Mouse (Mus musculus) skeletal muscle tissue, adult 2 months (tissue): ENCODE data around the gene Stard3.

Experiments
- DNase-seq: peaks from one replicate; pipeline ENCODE4 v3.0.0-alpha.2; 2012; ENCODE audit warnings: low read depth, low spot score

Gene Stard3

DNA sequence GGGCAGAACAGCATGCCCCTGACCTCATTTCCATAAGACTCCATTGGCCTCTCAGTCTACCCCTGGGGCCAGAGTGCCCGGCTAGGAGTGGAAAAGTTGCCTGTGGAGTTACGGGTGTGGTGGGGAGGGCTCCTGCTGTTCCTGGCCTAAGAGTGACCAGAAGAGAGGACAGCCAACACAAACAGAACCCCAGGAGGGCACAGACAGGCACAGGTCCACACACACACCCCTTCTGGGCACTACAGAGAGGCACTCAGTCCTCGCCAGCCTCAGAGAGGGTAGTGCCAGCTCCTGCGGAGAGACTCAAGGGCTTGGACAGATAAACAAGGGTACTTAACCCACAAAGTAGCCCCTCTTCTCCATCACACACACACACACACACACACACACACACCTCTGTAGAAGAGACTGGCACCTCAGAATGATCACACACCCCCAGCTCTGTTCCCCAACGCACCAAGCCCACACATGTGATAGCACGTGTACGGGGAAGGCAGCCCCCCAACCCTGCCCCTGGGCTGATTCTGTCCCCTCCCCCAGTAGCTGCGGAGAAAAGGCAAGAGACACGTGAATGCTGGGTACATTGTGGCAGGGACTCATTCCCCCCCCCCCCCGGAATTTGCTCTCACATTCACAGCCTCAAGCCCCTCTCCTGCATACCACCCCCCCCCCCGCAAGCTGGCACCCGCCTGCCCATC, 10.6 kb upstream of the Stard3 start:
- DNase-seq, result no peak

DNA sequence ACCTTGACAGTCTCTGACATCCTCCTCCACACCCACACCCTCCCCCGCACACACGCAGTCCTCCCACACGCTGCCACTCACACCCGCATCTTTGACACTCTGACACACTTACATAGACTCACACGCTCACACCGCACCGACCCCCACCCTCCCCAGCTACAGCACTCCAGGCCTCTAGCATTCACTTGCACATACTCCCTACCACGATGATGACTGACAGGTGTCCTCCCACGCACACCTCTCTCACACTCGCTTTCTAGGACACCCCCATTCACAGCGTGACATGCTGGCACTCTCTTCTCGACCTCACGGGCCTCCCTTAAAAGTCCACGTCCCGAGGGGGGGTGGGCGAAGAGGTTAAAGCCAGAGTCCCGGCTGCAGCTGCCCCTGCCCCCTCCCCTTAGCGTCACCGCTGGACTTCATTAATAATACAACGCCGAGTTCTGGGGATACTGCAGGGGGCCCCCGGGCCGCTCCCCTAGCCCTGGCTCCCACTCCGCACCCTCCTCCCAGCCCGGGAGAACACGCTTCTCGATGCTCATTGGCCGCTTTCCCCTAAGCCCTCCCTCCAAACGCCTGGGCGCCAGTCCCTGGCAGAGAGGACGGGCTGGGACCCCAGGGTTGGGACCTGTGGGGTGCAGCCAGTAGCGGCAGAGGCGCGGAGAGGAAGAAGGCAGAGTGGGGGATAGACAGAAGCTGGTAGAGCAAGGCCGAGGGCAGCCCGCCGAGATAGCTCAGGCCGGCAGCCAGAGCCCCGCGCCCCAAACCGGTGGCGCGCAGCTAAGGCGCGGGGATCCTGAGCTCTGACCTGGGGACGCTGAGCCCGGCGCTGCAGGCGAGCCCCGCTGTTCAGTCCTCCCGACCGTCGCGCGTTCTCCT, 9.8 kb upstream of the Stard3 start, which contains the start of gene Ppp1r1b:
Gene Ppp1r1b, plus strand, starts transcription at position 322 of the 879 bp plus-strand sequence.
- DNase-seq, result no peak

DNA sequence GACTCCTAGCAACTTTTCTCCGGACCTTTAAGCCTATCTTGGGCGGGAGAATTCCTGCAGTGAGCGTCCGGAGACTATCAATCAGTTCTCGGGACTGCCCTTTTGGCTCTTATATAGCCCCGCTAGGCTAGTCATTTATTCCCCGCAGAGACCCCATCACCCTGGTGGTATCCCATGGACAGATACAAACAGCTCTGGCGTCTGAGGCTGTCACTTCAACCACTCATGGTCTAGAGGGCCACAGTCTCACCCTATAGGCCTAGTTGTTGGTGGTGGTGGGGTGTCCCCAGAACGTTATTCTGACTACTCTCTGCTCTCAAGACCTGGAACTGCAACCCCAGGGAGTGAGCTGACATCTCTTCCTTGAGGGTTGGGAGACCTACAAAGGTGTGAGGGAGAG, 8.9 kb upstream of the Stard3 start:
- no peak for DNase-seq

GRCm38 (mm10) chr11:98352272-98352990, 5.7 kb upstream of the Stard3 start:
- no peak for DNase-seq

DNA sequence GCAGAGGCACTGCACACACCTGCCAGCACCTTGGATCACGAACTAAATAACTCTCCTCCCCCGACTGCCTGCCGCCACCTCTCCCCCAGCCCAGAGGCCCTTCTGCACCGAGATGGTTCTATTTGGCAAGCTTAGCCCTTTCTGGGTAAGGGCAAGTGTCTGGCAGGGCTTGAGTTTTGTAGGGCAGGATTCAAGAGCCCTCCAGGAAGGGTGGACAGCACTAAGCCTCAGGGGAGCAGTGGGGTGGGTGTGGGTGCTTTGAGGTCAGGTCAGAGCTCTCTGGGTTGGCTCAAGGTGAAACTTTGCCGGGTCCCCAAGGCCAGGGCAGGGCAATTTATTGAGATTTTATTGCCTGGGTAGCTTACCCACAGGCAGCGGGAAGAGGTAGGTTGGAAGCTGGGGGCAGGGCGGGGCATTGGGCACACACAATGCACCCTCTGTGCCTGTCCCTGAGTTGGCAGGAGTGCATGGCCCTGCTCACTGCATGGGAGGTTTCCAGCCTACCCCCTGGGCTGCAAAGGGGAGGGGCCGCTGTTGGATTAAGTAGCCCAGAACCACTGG, 4.4 kb upstream of the Stard3 start:
- DNase-seq, result no peak

GRCm38 (mm10) chr11:98354445-98354844, 3.7 kb upstream of the Stard3 start:
- no peak for DNase-seq

DNA sequence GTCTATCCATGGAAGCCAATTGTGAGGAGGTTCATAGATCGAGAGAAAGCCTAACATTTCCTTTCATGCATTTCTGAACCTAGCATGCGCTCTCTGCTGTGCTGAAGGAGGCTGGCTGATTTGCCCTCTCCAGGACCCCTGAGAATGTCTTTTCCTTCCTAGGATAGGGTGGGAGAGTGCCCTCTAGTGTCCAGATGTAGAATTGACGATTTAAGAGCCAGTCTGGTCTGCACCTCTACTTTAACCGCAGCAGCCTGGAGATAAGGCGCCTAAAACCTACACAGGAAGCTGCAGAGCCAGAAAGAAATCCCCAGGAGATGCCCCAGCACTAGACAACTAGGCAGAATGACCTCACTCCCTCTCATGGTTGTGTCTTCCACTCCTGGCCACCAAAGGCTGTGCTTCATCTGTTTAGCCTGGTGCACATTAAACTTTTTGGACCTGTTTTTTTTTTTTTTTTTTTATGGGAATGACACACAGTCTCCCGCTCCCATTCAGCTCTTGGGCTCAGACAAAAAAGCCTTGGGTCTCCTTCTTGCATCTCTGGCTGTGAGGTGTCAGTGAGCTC, 2.4 kb upstream of the Stard3 start:
- DNase-seq, result no peak

DNA sequence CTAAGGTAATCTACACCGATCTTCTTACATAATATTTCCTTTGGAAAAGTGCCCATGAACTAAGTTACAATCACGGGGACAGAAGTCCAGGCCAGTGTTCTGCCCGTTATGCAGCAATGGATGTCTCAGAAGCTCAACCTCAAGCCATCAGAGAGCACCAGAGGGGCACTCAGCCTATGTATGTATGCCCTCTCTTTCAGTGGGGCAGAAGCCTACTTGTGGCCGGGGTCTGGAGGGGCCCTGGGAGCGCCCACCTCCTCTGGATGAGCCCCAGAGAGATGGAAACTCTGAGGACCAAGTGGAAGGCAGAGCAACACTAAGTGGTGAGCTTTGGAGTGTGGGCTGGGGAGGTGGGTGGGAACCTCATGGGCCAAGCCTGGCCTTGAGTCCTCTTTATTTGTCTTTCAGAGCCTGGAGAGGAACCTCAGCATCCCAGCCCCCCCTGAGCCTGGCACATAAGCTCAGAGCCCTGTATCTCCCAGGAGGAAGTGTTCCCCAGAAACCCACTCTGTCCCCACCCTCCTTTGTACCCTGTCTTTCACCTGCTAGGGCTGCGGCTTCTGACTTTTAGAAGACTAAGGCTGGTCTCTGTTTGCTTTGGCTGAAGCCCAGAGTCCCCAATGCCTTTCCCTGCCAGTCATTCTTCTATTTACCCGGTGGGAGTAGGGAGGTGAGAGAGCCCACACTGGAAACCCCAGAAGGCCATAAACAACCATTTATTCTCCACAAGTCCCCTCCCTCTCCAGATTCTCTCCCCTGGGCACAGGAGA, 1.4 kb upstream of the Stard3 start:
- DNase-seq, result no peak

GRCm38 (mm10) chr11:98357396-98358160, 590 bp upstream of the Stard3 start:
- no peak for DNase-seq

- DNase-seq, result no peak
Measured at GRCm38 (mm10) chr11:98360866-98361521, 2.8 kb downstream of the Stard3 start.

DNA sequence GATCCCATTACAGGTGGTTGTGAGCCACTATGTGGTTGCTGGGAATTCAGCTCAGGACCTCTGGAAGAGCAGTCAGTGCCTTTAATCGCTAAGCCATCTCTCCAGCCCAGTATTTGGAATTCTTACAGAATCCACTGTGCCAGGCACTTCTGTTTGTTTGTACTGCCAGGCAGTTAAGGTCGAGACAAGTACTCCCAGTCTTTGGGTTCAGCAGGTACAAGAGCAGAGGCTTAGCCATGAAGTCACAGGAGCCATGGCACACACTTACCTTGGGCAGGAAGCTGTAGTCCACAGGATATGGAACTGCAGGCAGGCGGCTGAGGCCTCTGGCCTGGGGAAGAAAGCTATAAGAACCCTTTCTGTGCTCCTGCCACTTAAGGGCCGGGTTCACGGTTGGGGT, 5.6 kb downstream of the Stard3 start:
- no peak for DNase-seq

- DNase-seq, result no peak
Measured at GRCm38 (mm10) chr11:98364410-98364809, 6.2 kb downstream of the Stard3 start.

- DNase-seq, result no peak
Measured at GRCm38 (mm10) chr11:98366290-98366689, 8.1 kb downstream of the Stard3 start.

DNA sequence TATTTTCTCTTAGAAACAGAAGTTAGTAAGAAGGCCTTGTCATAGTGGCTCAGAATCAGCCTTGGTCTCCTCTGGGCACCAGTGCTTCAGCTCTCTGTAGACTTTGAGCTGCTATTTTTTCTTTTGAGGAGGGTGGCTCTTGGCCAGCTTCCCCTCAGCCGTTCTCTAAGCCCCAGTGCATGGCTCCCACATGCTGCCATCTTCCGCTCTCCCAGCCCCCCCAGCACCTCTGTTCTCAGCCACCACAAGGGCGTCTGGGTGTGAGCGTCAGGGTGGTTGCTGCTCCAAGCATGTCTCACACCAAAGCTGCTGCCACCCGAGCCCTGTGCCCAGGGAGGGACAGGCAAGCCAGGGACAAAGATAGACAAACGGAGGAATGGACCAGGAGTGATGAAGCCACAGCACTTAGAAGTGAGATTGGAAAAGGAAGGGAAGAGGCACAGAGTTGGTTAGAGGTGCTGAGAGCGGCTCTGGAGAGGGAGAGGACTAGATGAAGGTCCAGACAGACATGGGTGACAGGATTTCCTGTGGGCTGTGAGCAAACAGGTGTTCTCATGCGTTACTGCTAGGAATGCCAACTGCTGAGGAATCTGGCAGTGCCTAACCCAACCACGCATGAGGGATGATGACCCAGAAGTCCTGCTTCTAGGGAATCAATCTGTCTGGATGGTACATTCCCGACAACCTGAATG, 9.1 kb downstream of the Stard3 start:
- no peak for DNase-seq

- no peak for DNase-seq
Measured at GRCm38 (mm10) chr11:98367863-98368186, 9.7 kb downstream of the Stard3 start.

GRCm38 (mm10) chr11:98369337-98369736, 11.2 kb downstream of the Stard3 start:
- no peak for DNase-seq

DNA sequence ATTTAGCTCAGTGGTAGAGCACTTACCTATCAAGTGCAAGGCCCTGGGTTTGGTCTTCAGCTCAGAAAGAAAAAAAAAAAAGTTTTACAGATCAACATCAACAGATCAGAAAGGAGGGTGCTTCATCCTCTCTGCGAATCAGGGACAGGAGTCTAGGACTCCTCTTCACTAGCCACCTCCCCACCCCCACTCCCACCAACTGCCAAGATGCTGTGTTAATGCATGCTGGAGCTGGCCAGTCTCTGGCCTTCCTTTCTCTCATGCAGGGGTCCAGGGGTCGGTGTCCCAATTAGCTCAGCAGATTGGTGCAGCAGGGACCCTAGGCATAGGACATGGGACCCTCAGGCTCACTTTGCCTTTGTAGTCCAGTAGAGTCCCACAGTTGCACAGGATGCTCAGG, 12.4 kb downstream of the Stard3 start:
- no peak for DNase-seq

DNA sequence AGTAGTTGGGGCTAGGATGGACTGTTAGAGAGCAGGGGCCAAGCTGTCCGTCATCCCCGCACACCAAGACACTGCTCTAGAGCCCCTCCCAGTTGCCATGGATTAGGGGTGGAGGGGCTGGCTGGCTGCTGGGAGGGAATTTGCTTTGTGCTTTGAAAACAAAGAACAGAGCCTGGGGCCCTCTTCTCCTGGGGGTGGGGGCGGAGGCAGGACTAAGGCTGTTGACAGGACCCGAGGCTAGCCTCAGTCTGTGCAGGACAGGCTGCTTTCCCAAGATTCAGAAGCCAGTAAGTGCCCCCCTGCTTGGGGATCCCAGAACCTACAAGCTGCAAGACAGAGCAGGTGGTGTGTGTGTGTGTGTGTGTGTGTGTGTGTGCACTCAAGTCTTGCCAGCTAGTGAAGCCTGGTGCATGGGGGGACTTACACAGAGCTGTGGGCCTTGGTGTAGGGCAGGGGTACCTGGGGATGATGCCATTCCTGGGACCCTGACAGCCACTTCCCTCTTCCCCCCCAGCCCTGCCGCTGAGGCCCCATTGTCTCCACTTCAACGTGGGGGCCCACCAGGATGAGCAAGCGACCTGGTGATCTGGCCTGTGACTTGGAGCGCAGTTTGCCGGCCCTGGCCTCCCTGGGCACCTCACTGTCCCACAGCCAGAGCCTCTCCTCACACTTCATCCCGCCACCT, 13.5 kb downstream of the Stard3 start:
- DNase-seq, result no peak
